Mouse (Mus musculus) kidney, adult 2 months (tissue): ENCODE results near the gene Golga7b. TPM values are rescaled to one million over a fixed set of nuclear protein-coding genes. Genes with fewer than 3 reads are reported as not detected.

ENCODE experiments used
- DNase-seq: peaks from one replicate; pipeline ENCODE4 v3.0.0; 2021
- H3K27ac ChIP-seq: fragments of 200-500 bp; 2 replicates; pipeline ENCODE4 v1.5.1; 2012; ENCODE audit warnings: low read depth, low read length, control low read depth, inconsistent platforms; ENCODE audit not compliant: insufficient read depth
- H3K27me3 ChIP-seq: fragments of 200-500 bp; replicated peaks from 2 replicates; pipeline ENCODE4 v1.6.1; 2012; ENCODE audit warnings: mild to moderate bottlenecking, moderate library complexity, low read length, inconsistent platforms; ENCODE audit not compliant: control insufficient read depth, insufficient read depth
- H3K36me3 ChIP-seq: fragments of 200-500 bp; 2 replicates; pipeline ENCODE4 v1.6.1; 2012; ENCODE audit warnings: mild to moderate bottlenecking, moderate library complexity, low read length, inconsistent platforms; ENCODE audit not compliant: control insufficient read depth, insufficient read depth
- H3K4me1 ChIP-seq: fragments of 200-500 bp; 2 replicates; pipeline ENCODE4 v1.6.1; 2011; ENCODE audit warnings: low read length; ENCODE audit not compliant: control insufficient read depth, insufficient read depth
- H3K4me3 ChIP-seq: fragments of 200-500 bp; 2 replicates; pipeline ENCODE4 v1.5.1; 2011; ENCODE audit warnings: mild to moderate bottlenecking, low read depth, low read length, control low read depth; ENCODE audit not compliant: insufficient read depth
- CTCF ChIP-seq: fragments of 200-500 bp; conservative IDR thresholded peaks from 2 replicates; pipeline ENCODE4 v1.5.1; 2011; ENCODE audit warnings: low read depth, mild to moderate bottlenecking, control low read depth, low read length, moderate library complexity, mixed read lengths; ENCODE audit not compliant: insufficient read depth, insufficient read length
- POLR2A ChIP-seq: fragments of 200-500 bp; IDR thresholded peaks from one replicate; pipeline ENCODE4 v1.6.1; 2011; ENCODE audit warnings: low read depth, low read length, control low read depth
- WGBS: fragments of 180-500 bp; shearing (Covaris S2); methylation state at CpG from one replicate; pipeline ENCODE4 v1.1.7; 2018; 5-methylcytosine and 5-hydroxymethylcytosine counted together
- polyA plus RNA-seq: library from polyadenylated mRNA; depleted of rRNA; stranded (reverse); fragments of >200 nt; gene quantifications from 2 replicates; pipeline ENCODE4 v1.2.3, GENCODE M21; 2012

Golga7b gene
- polyA plus RNA-seq, 1 experiment = 0.20 TPM

GRCm38 (mm10) chr19:42303210-42303813 lies 55.9 kb downstream of the Golga7b start:
- Histone ChIP-seq H3K27me3 (no peaks in the 10 kb centered on the region), H3K4me1 (no peaks in the 10 kb centered on the region), H3K36me3 (no peaks in the 10 kb centered on the region), H3K27ac (no peak overlapping the region), H3K4me3 (no peak overlapping the region)
- WGBS = 50% methylated on average over 12 of the region's 12 CpGs
- no peak for DNase-seq
- TF ChIP-seq CTCF (no peak), POLR2A (no peak)

DNA sequence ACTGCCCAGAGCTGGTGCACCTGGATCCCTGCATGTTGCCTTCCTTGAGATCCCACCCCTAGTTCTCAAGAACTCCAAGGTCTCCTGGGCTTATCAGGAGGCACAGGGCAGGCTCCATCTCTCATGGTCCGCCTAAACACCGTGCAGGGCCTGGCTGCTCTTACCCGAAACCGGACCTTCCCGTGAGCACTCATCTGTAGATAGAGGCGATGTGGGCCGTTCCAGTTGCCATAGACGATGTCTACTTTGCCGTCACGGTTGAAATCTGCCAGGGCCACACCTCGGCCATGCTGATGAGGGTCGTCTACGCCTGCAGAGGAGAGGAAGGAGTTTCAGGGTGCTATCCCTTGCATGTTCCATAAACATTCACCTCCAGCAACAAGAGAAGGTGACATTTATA lies 57.1 kb downstream of the Golga7b start:
- TF ChIP-seq CTCF = no peak
- no peak for TF ChIP-seq POLR2A
- no peaks in the 10 kb centered on the region for H3K36me3 ChIP-seq
- DNase-seq = no peak
- H3K27ac ChIP-seq = no peak overlapping the region
- H3K27me3 ChIP-seq = no peaks in the 10 kb centered on the region
- no peaks in the 10 kb centered on the region for H3K4me1 ChIP-seq
- WGBS = 40% methylated on average over 13 of the region's 13 CpGs
- no peak overlapping the region for H3K4me3 ChIP-seq

GRCm38 (mm10) chr19:42305746-42306145 lies 58.4 kb downstream of the Golga7b start:
- H3K27me3 ChIP-seq = no peaks in the 10 kb centered on the region
- TF ChIP-seq POLR2A = no peak
- TF ChIP-seq CTCF = no peak
- no peak for DNase-seq
- no peak overlapping the region for H3K27ac ChIP-seq
- 50% methylated on average over 8 of the region's 8 CpGs for WGBS
- H3K36me3 ChIP-seq = no peaks in the 10 kb centered on the region
- no peaks in the 10 kb centered on the region for H3K4me1 ChIP-seq
- H3K4me3 ChIP-seq = no peak overlapping the region

DNA sequence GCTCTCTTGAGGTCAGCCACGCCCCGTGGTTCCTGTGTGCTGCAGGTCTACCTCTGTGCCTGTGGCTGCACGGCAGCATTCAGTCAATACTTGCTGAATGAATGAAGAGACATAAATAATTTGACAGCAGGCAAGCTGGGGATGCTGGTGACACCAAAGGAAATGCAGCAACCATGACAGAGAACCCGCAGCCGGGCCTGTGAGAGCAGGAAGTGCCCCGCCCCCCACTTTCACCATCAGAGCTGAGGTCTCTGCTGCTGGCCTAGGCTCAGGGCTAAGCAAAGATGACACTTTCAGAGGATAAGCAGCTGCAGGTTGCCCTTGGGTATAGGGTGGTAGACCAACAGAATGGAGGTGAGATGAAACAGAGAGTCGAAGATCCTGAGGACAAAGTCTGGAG lies 58.8 kb downstream of the Golga7b start:
- Histone ChIP-seq H3K27ac (no peak overlapping the region), H3K4me3 (no peak overlapping the region), H3K36me3 (no peaks in the 10 kb centered on the region), H3K4me1 (no peaks in the 10 kb centered on the region), H3K27me3 (no peaks in the 10 kb centered on the region)
- WGBS = 38% methylated on average over 7 of the region's 7 CpGs
- no peak for DNase-seq
- no peak for TF ChIP-seq CTCF
- TF ChIP-seq POLR2A = no peak

- TF ChIP-seq POLR2A (no peak), CTCF (no peak)
These were observed 59.6 kb downstream of the Golga7b start for GRCm38 (mm10) chr19:42307019-42307418.

GRCm38 (mm10) chr19:42308931-42309330 lies 61.6 kb downstream of the Golga7b start:
- H3K4me1 ChIP-seq = no peaks in the 10 kb centered on the region
- no peaks in the 10 kb centered on the region for H3K36me3 ChIP-seq
- no peak overlapping the region for H3K4me3 ChIP-seq
- H3K27me3 ChIP-seq = no peaks in the 10 kb centered on the region
- DNase-seq = no peak
- no peak overlapping the region for H3K27ac ChIP-seq
- 83% methylated on average over 12 of the region's 12 CpGs for WGBS
- no peak for TF ChIP-seq CTCF
- no peak for TF ChIP-seq POLR2A

More at GRCm38 (mm10) chr19:42307019-42307418, 59.6 kb downstream of the Golga7b start:
- Histone ChIP-seq H3K4me1 (no peaks in the 10 kb centered on the region), H3K27me3 (no peaks in the 10 kb centered on the region), H3K27ac (no peak overlapping the region), H3K4me3 (no peak overlapping the region), H3K36me3 (no peaks in the 10 kb centered on the region)
- 10% methylated on average over 8 of the region's 8 CpGs for WGBS
- no peak for DNase-seq

DNA sequence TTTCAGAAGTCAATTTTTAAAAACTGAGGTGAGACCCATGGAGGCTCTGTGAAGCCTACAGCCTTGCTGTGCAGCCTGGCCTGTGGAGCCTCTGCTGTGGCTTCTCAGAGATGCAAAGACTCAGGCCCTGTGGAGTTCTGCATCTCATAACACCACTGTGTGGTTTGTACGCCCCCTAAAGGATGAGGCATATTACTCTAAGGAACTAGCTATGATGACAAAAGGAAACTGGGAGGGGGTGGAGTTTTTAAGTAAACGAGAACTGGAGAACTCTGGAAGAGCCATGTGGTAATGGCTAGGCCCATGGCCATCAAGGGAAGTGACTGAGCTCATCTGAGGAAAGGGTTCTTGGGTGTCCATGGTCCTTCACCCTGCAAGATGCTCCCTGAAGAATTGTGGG lies 64.0 kb downstream of the Golga7b start:
- Histone ChIP-seq H3K36me3 (no peaks in the 10 kb centered on the region), H3K27me3 (no peaks in the 10 kb centered on the region), H3K4me3 (no peak overlapping the region), H3K27ac (no peak overlapping the region), H3K4me1 (no peaks in the 10 kb centered on the region)
- WGBS = 36% methylated on average over 2 of the region's 2 CpGs
- no peak for DNase-seq
- TF ChIP-seq CTCF = no peak
- no peak for TF ChIP-seq POLR2A

DNA sequence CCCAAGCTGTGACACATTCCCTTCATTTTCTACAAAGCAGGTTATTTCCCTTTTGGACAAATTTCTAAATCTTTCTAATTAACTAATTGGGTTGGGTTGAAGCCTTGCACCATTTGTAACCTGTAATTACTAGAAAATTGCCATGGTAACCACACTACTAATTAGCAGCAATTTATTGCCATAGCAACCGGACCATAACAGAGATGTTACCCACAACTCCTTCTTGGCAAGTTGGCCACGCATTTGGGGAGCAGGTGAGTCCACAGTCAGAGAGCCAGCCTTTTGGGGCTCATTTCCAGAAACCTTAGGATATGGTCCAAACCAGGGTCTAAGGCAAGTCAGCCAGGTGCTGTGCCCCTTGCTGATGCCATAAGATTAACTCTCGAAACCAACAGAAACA lies 64.8 kb downstream of the Golga7b start:
- no peak for DNase-seq
- TF ChIP-seq CTCF (no peak), POLR2A (no peak)
- Histone ChIP-seq H3K27me3 (no peaks in the 10 kb centered on the region), H3K36me3 (no peaks in the 10 kb centered on the region), H3K4me1 (no peaks in the 10 kb centered on the region), H3K27ac (no peak overlapping the region), H3K4me3 (no peak overlapping the region)
- WGBS = 62% methylated on average over 3 of the region's 3 CpGs
